Mouse (Mus musculus) limb, embryonic 11.5 days (tissue): Measurements from ENCODE around the gene Cd40. TPM values are rescaled to one million over a fixed set of nuclear protein-coding genes. Genes with fewer than 3 reads are reported as not detected.
A peak's percentile ranks its signal among the peaks of the same experiment; 100 is the strongest.

Experiments used
- ATAC-seq: fragments of 200-750 bp; cut with Nextera tagmentation; 2 replicates; pipeline ENCODE4 v1.8.0; 2017; ENCODE audit warnings: low read depth; ENCODE audit not compliant: insufficient number of reproducible peaks, low FRiP score, low TSS enrichment
- DNase-seq: peaks from one replicate; pipeline ENCODE4 v3.0.0-alpha.2; 2015; ENCODE audit warnings: low spot score
- H3K27ac ChIP-seq: fragments of 300-500 bp; sonication (generic); replicated peaks from 2 replicates; pipeline ENCODE4 v1.5.1; 2014; ENCODE audit warnings: low read depth, mild to moderate bottlenecking, low read length
- H3K27me3 ChIP-seq: fragments of 300-500 bp; sonication (generic); 2 replicates; pipeline ENCODE4 v1.6.1; 2014; ENCODE audit warnings: mild to moderate bottlenecking, low read length, mixed read lengths; ENCODE audit not compliant: control insufficient read depth, insufficient read depth
- H3K36me3 ChIP-seq: fragments of 300-500 bp; sonication (generic); 2 replicates; pipeline ENCODE4 v1.6.1; 2014; ENCODE audit warnings: mild to moderate bottlenecking, low read length, moderate library complexity, mixed read lengths; ENCODE audit not compliant: control insufficient read depth, insufficient read depth
- H3K4me1 ChIP-seq: fragments of 300-500 bp; sonication (generic); 2 replicates; pipeline ENCODE4 v1.6.1; 2014; ENCODE audit warnings: low read length, mixed read lengths; ENCODE audit not compliant: control insufficient read depth, insufficient read depth
- H3K4me2 ChIP-seq: fragments of 300-500 bp; sonication (generic); 2 replicates; pipeline ENCODE4 v1.6.1; 2014; ENCODE audit warnings: low read depth, mild to moderate bottlenecking, moderate library complexity; ENCODE audit not compliant: severe bottlenecking
- H3K4me3 ChIP-seq: fragments of 300-500 bp; sonication (generic); 2 replicates; pipeline ENCODE4 v1.5.1; 2014; ENCODE audit warnings: low read depth, low read length
- H3K9ac ChIP-seq: fragments of 300-500 bp; sonication (generic); 2 replicates; pipeline ENCODE4 v1.6.1; 2014; ENCODE audit warnings: mild to moderate bottlenecking, low read length
- H3K9me3 ChIP-seq: fragments of 300-500 bp; sonication (generic); 2 replicates; pipeline ENCODE4 v1.6.1; 2016; ENCODE audit warnings: low read length; ENCODE audit not compliant: control insufficient read depth
- WGBS: fragments of 180-500 bp; shearing (Covaris S2); extraction: QIAGEN DNeasy Blood & Tissue Kit; methylation state at CpG from one replicate; pipeline ENCODE4 v1.1.7; 2014; 5-methylcytosine and 5-hydroxymethylcytosine counted together
- polyA plus RNA-seq: library from polyadenylated mRNA; unstranded; fragments of >200 nt; fragmentation: Nextera tagmentation; extraction: Ambion mirVana; gene quantifications from 2 replicates; pipeline ENCODE4 v1.2.1, GENCODE M21; 2014

Cd40 gene
- polyA plus RNA-seq, 1 experiment from 2014 or later = 11.1 TPM

DNA sequence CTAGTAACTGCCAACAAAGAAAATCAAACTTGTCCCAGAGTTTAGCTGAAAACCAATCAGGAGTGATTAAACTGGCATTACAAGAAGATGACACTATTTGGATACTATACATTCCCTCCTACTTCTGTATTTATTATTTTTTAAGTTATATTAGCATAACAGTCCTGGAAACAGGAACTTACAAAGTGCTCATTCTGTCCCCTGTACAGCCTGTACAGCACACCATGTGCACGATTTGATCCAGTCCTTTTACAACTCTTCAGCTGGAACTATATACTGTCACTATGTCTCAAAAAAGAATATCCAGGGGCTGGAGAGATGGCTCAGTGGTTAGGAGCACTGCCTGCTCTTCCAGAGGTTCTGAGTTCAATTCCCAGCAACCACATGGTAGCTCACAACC lies 28.3 kb upstream of the Cd40 start:
- ATAC-seq = no peak
- Histone ChIP-seq H3K4me3 (no peak overlapping the region), H3K4me2 (no peak overlapping the region)

DNA sequence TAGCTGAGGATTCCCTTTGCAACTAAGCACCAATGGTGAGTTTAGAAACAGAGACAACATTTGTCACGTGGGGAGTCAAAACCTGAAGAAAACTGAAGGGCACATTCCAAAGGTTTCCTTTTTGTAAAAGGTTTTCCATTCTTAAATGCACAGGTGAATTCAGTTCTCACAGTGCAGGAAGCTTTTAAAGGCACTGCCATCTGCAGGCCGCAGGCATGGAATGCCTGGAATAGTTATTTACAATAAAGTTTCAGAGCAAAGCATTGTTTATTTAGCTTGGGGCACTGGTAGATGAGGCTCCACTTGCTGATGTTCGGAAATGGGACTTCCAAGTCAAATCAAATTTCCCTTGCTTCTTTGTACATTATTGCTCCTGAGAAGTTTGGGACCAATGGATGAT lies 22.9 kb upstream of the Cd40 start:
- no peak overlapping the region for H3K4me2 ChIP-seq
- WGBS = 51% methylated on average over 3 of the region's 3 CpGs
- H3K27ac ChIP-seq = no peak overlapping the region
- no peaks in the 10 kb centered on the region for H3K9me3 ChIP-seq
- no peak overlapping the region for H3K4me3 ChIP-seq
- ATAC-seq (no peak), DNase-seq (no peak)
- no peaks in the 10 kb centered on the region for H3K36me3 ChIP-seq
- peaks cover 12% of the 10 kb centered on the region for H3K4me1 ChIP-seq
- no peak overlapping the region for H3K9ac ChIP-seq
- no peaks in the 10 kb centered on the region for H3K27me3 ChIP-seq

More for the DNA sequence above, 28.3 kb upstream of the Cd40 start:
- WGBS = 88% methylated on average over 1 of the region's 1 CpGs
- no peaks in the 10 kb centered on the region for H3K27me3 ChIP-seq
- no peaks in the 10 kb centered on the region for H3K9me3 ChIP-seq
- no peak overlapping the region for H3K9ac ChIP-seq
- DNase-seq = no peak
- H3K4me1 ChIP-seq = no peaks in the 10 kb centered on the region
- H3K27ac ChIP-seq = no peak overlapping the region
- H3K36me3 ChIP-seq = no peaks in the 10 kb centered on the region

DNA sequence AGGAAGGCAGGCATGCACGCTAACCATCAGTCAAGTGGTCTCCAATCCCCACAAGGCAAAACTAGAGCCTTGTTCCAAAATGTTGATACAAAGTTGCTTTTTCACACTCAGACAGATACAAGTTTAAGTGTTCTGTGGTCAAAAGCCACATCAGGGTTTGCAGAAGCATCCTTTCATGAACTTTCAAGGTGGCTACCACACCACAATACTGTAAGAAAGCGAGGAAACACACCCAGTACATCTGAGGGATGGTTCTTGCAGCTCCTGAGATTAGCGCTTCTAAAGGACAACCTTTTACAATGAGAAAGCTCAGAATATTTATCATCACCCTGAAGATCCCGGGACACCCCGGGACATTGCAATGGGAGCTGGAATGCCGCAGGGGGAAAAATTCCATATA lies 22.1 kb upstream of the Cd40 start:
- H3K9ac ChIP-seq = peak overlapping the region; percentile 12; the same call in 1 of the 2 replicates
- H3K4me1 ChIP-seq = peaks cover 12% of the 10 kb centered on the region
- DNase-seq (no peak), ATAC-seq (no peak)
- no peaks in the 10 kb centered on the region for H3K36me3 ChIP-seq
- no peaks in the 10 kb centered on the region for H3K9me3 ChIP-seq
- WGBS = 59% methylated on average over 6 of the region's 6 CpGs
- peak overlapping the region; percentile 77 for H3K4me2 ChIP-seq
- no peaks in the 10 kb centered on the region for H3K27me3 ChIP-seq
- H3K27ac ChIP-seq = no peak overlapping the region
- peak overlapping the region; percentile 91 for H3K4me3 ChIP-seq

DNA sequence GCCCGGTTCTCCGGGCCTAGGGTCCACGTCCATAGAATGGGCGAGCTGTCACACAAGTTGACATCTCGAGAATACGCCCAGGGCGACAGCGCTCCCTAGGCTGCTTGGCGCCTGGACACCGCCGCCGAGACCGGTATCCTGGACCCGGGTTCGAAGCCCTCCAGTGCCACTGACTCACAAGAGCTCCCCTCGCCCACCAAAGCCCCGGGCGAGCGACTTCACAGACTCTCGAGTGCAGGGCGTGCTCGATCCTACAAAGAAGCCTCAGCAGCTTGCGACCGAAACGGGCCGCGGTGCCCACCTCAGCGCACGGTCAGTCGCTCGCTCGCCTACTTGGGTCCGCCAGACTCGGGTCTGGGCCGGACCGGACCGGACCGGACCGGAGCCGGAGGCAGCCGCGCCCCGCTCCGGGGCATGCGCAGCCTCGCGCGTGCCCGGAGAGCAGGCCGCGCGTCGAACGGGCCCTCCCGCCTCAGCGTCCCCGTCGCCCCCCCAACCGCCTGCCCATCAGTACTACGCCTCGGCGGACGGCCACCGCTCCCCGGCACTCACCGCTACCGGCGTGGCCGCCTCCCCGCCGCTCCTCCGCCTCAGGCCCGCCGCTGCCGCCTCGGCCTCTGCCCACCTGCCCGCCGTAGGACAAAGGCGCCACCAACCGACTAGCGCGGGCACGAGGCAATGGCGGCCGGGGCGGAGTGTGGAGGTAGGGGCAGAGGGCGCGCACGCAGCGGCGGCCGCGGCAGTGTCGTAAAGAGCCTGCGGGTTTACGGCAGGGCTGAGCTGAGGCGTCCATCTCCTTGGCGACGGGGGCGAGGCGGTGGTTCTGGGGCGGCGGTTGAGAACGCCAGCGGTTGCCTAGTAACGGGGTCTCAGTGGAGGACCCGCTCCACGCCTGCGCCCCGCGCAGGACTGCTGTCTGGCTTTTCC lies 21.0 kb upstream of the Cd40 start, which contains the start of gene Ncoa5:
Ncoa5 (minus strand) TSS at position 737 of the 927 bp plus-strand sequence.
- peaks cover 12% of the 10 kb centered on the region for H3K4me1 ChIP-seq
- H3K4me2 ChIP-seq = peak within 1 kb of the TSS; percentile 77
- H3K27ac ChIP-seq = peak within 1 kb of the TSS; percentile 56
- ATAC-seq (peak; percentile 98), DNase-seq (peak; percentile 99)
- WGBS = under 1% methylated on average over 108 of the region's 111 CpGs
- H3K9ac ChIP-seq = peak within 1 kb of the TSS; percentile 98
- H3K27me3 ChIP-seq = no peaks in the 10 kb centered on the region
- H3K36me3 ChIP-seq = no peaks in the 10 kb centered on the region
- H3K9me3 ChIP-seq = no peaks in the 10 kb centered on the region
- peak within 1 kb of the TSS; percentile 91 for H3K4me3 ChIP-seq

DNA sequence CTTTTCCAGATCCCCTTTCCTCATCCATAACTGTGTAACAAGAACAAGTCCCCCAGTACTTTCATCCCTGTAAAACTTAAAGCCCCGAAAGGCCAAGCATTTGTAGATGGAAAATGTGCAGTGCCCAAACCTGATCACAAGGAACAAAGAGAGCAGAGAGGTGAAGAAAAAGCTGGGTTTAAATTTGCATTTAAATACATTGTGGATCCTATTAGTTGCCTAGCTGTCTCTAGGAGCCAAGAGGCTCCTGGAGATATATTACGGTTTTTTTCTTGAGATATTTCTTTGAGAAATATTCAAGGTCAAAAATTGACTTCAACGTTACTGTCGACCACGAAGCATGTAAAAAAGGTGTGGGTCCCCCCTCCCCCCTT lies 20.4 kb upstream of the Cd40 start:
- Histone ChIP-seq H3K9me3 (no peaks in the 10 kb centered on the region), H3K36me3 (no peaks in the 10 kb centered on the region), H3K27ac (peak overlapping the region; percentile 56; the same call in 1 of the 2 replicates), H3K27me3 (no peaks in the 10 kb centered on the region), H3K4me2 (peak overlapping the region; percentile 77), H3K4me1 (peaks cover 12% of the 10 kb centered on the region), H3K9ac (no peak overlapping the region; the same call in 1 of the 2 replicates), H3K4me3 (peak overlapping the region; percentile 91; the same call in 1 of the 2 replicates)
- 0 out of 2 replicates have a peak, but pooled peaks have one; percentile 1 for ATAC-seq
- no peak for DNase-seq
- 46% methylated on average over 5 of the region's 5 CpGs for WGBS

DNA sequence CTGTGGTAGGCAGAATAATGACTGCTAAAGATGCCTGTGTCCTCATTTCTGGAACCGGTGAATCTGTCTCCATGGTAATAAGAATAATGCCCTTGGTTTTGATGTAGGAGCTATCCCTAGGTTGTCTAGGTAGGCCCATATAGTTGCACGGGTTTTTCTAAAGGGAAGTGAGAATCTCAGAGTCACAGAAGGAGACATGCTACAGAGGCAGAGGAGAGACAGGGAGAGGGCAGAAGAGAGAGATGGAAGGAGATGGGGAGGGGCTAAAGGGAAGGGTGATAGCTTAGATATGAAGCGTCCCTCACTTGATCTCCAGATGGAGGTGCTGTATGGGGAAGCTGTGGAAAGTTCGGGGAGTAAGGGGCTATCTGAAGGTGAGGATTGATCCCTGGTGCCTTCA lies 18.0 kb upstream of the Cd40 start:
- Histone ChIP-seq H3K27me3 (no peaks in the 10 kb centered on the region), H3K27ac (no peak overlapping the region), H3K36me3 (no peaks in the 10 kb centered on the region), H3K4me2 (no peak overlapping the region), H3K9ac (no peak overlapping the region), H3K4me1 (peaks cover 12% of the 10 kb centered on the region), H3K4me3 (no peak overlapping the region), H3K9me3 (no peaks in the 10 kb centered on the region)
- 70% methylated on average over 4 of the region's 4 CpGs for WGBS
- no peak for DNase-seq
- ATAC-seq = no peak

DNA sequence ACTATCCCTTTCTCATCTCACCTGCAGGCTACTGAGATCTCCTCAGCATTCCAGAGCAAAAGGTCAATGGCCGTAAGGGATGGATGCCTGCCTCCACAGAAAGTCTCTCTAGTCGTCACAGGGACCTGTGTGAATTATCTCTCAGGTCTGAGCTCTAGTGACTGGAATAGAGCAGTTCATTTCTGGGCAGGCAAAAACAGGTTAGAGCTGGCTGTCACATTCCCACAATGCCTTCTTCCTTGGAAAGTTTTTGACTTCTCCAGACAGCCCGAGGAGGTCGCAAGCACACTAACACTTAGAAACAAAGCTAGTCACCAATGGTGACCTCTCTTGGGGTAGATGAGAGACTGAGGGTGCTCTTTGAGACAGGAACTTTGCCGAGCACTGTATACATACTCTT lies 13.3 kb upstream of the Cd40 start:
- no peak for DNase-seq
- Histone ChIP-seq H3K4me3 (no peak overlapping the region), H3K36me3 (no peaks in the 10 kb centered on the region), H3K4me2 (no peak overlapping the region), H3K9ac (no peak overlapping the region), H3K27ac (no peak overlapping the region), H3K27me3 (no peaks in the 10 kb centered on the region), H3K4me1 (peaks cover 3% of the 10 kb centered on the region; the same call in 1 of the 2 replicates), H3K9me3 (no peaks in the 10 kb centered on the region)
- WGBS = 72% methylated on average over 5 of the region's 5 CpGs
- ATAC-seq = no peak

DNA sequence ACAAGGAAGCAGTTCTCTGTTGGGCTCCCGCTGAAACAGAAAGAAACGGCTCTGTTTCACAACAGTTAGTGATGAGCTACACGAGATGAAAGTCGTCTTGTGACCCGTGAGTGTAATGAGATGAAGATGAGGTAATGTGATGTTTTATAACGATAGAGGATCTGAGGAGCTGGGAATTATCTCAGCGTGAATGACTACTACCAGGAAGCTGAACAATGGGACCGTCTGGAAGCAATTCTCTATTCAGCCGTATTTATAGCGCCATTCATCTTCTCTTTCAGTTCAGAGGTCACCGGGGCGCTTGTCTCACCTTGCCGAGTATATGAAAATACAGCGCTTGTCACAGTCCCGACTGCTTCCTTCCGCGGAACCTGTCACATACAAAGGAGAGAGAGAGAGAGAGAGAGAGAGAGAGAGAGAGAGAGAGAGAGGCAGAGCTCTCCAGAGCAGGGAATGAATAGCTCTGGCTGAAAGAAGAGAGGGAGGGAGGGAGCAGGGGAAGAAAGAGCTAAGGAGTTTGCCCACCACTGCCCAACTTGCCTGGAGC lies 12.3 kb upstream of the Cd40 start:
- no peak for ATAC-seq
- Histone ChIP-seq H3K36me3 (no peaks in the 10 kb centered on the region), H3K9ac (no peak overlapping the region), H3K9me3 (no peaks in the 10 kb centered on the region), H3K4me1 (peaks cover 3% of the 10 kb centered on the region; the same call in 1 of the 2 replicates), H3K4me3 (no peak overlapping the region), H3K27me3 (no peaks in the 10 kb centered on the region), H3K4me2 (no peak overlapping the region), H3K27ac (no peak overlapping the region)
- WGBS = 5% methylated on average over 17 of the region's 17 CpGs
- no peak for DNase-seq
